Comparison of ENCODE assay signal across 1 mouse cellular context in genomic region chr11:107131749-107132421, GRCm38 (mm10).
TF ChIP-seq lines count a peak whose summit lies in the region.

Gene Bptf (minus strand): TSS chr11:107132127.

TF ChIP-seq in CH12.LX, 34 proteins besides CTCF, POLR2A, EP300 and RAD21 (continued from another document):
- TF ChIP-seq E2F4 (IDR thresholded peaks at IDR 0.05; ENCODE audit: insufficient replicate concordance, low read depth, low read length) (no peak), MAZ (IDR thresholded peaks at IDR 0.05; ENCODE audit: low read depth, low read length) (0 out of 2 replicates have a peak, but pooled peaks have one; percentile 66), KAT2A (IDR thresholded peaks at IDR 0.05; ENCODE audit: insufficient replicate concordance, low read length) (0 out of 2 replicates have a peak, but pooled peaks have one; percentile 51), ETS1 (conservative IDR thresholded peaks at IDR 0.05; ENCODE audit: low read depth, low read length) (no peak), USF2 (conservative IDR thresholded peaks at IDR 0.05; ENCODE audit: low read depth, low read length) (peak; percentile 83), MEF2A (IDR thresholded peaks at IDR 0.05; ENCODE audit: borderline replicate concordance, low read depth, low read length) (peak; percentile 87), JUND (conservative IDR thresholded peaks at IDR 0.05; ENCODE audit: low read depth, low read length) (no peak), MYC (IDR thresholded peaks at IDR 0.05; ENCODE audit: low read depth, low read length) (0 out of 2 replicates have a peak, but pooled peaks have one; percentile 29), ZC3H11A (IDR thresholded peaks at IDR 0.05; ENCODE audit: low read depth, low read length) (no peak), POLR2AphosphoS2 (IDR thresholded peaks at IDR 0.05; ENCODE audit: low read depth, low read length) (no peak), ZNF384 (IDR thresholded peaks at IDR 0.05; ENCODE audit: low read depth, low read length) (no peak), CHD1 (IDR thresholded peaks at IDR 0.05; ENCODE audit: low read depth, low read length) (no peak), SIN3A (IDR thresholded peaks at IDR 0.05; ENCODE audit: low read length) (peak; percentile 56; the same call in 1 of the 2 replicates), JUN (IDR thresholded peaks at IDR 0.05; ENCODE audit: insufficient read depth, low read depth, low read length) (no peak), NRF1 (IDR thresholded peaks at IDR 0.05; ENCODE audit: low read depth, low read length) (peak; percentile 74), PAX5 (IDR thresholded peaks at IDR 0.05; ENCODE audit: low read length) (no peak), IRF4 (IDR thresholded peaks at IDR 0.05; ENCODE audit: low read depth, low read length) (peak; percentile 66), USF1 (IDR thresholded peaks at IDR 0.05; ENCODE audit: low read depth, low read length) (peak; percentile 94), NELFE (IDR thresholded peaks at IDR 0.05; ENCODE audit: low read depth, low read length) (peak; percentile 84), BHLHE40 (IDR thresholded peaks at IDR 0.05; ENCODE audit: low read depth, low read length) (peak; percentile 98), TCF12 (IDR thresholded peaks at IDR 0.05; ENCODE audit: low read depth, low read length) (peak; percentile 93), ZKSCAN1 (IDR thresholded peaks at IDR 0.05; ENCODE audit: borderline replicate concordance, low read depth, low read length) (no peak)
